Mouse (Mus musculus) natural killer cell, adult 2 months (primary cell): ENCODE results near the gene Anxa6.

Experiments used
- DNase-seq, 2 experiments: peaks; one replicate each; pipeline ENCODE4 v3.0.0; 2022; ENCODE audit warnings: low spot score in 2 of 2

Gene Anxa6

GRCm38 (mm10) chr11:54998284-54998683 is 35.0 kb downstream of the Anxa6 start:
- peak; percentile 47 to 64 for DNase-seq

GRCm38 (mm10) chr11:54996176-54996575 is 37.1 kb downstream of the Anxa6 start:
- DNase-seq, result no peak

GRCm38 (mm10) chr11:54989920-54990319 is 43.3 kb downstream of the Anxa6 start:
- DNase-seq, result no peak

GRCm38 (mm10) chr11:54988754-54989349 is 44.4 kb downstream of the Anxa6 start:
- no peak for DNase-seq

GRCm38 (mm10) chr11:54987974-54988373 is 45.3 kb downstream of the Anxa6 start:
- peak; percentile 37 to 58 for DNase-seq

GRCm38 (mm10) chr11:54985086-54985485 is 48.2 kb downstream of the Anxa6 start:
- no peak for DNase-seq

- DNase-seq, result no peak
These were observed 48.7 kb downstream of the Anxa6 start for GRCm38 (mm10) chr11:54984581-54984980.

GRCm38 (mm10) chr11:54984085-54984484 is 49.2 kb downstream of the Anxa6 start:
- DNase-seq, result peak; percentile 49 to 71

- no peak for DNase-seq
These were observed 50.7 kb downstream of the Anxa6 start for GRCm38 (mm10) chr11:54982520-54982919.

- DNase-seq, result no peak
These were observed 51.6 kb downstream of the Anxa6 start for GRCm38 (mm10) chr11:54981630-54982029.

- no peak for DNase-seq
These were observed 55.8 kb downstream of the Anxa6 start for GRCm38 (mm10) chr11:54977385-54977937.

GRCm38 (mm10) chr11:54976351-54976750 is 56.9 kb downstream of the Anxa6 start:
- no peak for DNase-seq

- no peak for DNase-seq
These were observed 57.5 kb downstream of the Anxa6 start for GRCm38 (mm10) chr11:54975756-54976155.

- no peak for DNase-seq
These were observed 57.9 kb downstream of the Anxa6 start for GRCm38 (mm10) chr11:54975340-54975739.

GRCm38 (mm10) chr11:54974639-54975038 is 58.6 kb downstream of the Anxa6 start:
- DNase-seq, result no peak

GRCm38 (mm10) chr11:54973481-54974212 is 59.6 kb downstream of the Anxa6 start:
- DNase-seq, result peak; percentile 68 to 78

GRCm38 (mm10) chr11:54972789-54973188 is 60.5 kb downstream of the Anxa6 start:
- no peak for DNase-seq

GRCm38 (mm10) chr11:54972049-54972723 is 61.1 kb downstream of the Anxa6 start:
- peak; percentile 72 to 74 for DNase-seq

GRCm38 (mm10) chr11:54971365-54972048 is 61.7 kb downstream of the Anxa6 start:
- DNase-seq, result no peak

GRCm38 (mm10) chr11:54965234-54965633 is 68.0 kb downstream of the Anxa6 start:
- no peak for DNase-seq

GRCm38 (mm10) chr11:54962810-54963209 is 70.4 kb downstream of the Anxa6 start, which contains the start of gene Tnip1:
TSS of gene Tnip1 (minus strand) at chr11:54962917.
- peak; percentile 60 to 67 for DNase-seq

GRCm38 (mm10) chr11:54961921-54962320 is 71.3 kb downstream of the Anxa6 start:
- no peak for DNase-seq
